Mouse (Mus musculus) retina, embryonic 14.5 days (tissue): ENCODE measurements around the gene Ncoa3.

Experiments
- DNase-seq: peaks from one replicate; pipeline ENCODE4 v3.0.0-alpha.2; 2015; ENCODE audit warnings: low spot score

Gene Ncoa3

GRCm38 (mm10) chr2:166105911-166106310 lies 113.5 kb downstream of the Ncoa3 start:
- DNase-seq = no peak

DNA sequence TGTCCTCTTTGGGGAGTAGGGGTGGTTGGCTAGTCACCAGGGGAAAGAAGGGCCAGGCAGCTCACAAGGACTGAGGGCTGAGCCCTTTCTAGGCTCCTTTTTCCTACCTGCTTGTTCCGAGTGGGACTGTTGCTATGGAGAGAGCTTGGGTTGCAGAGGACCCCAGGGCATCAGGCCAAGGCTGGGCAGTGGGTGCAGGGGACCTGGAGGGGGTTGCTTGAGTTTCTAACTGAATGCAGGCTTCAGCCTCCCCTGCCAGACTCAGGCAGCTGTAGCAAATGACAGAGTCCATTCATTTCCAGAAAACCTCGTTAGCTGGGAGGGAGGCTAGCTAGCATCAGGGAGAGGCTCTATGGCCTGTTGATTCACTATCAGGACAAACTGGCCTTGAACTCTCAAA lies 114.2 kb downstream of the Ncoa3 start:
- no peak for DNase-seq

- DNase-seq = no peak
Measured at GRCm38 (mm10) chr2:166107911-166108310, 115.5 kb downstream of the Ncoa3 start.

DNA sequence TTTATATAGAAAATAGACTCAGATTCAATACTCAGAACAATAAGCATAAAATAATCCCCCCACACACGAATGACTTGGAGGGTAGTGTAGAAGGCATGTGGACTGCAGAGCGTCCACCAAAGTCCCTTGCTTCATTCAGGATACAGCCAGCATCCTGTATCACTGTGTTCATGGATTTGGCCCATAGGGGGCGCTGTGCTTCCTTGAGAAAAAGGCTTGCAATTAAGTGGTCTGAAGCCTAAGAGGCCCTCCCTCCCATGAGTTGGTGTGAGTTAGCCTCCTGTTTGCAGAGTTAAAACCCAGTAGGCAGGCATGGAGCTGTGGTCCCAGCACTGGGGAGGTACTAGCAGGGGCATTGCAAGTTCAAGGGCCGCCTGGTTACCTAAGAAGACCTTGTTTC lies 115.9 kb downstream of the Ncoa3 start:
- peak; percentile 96 for DNase-seq

DNA sequence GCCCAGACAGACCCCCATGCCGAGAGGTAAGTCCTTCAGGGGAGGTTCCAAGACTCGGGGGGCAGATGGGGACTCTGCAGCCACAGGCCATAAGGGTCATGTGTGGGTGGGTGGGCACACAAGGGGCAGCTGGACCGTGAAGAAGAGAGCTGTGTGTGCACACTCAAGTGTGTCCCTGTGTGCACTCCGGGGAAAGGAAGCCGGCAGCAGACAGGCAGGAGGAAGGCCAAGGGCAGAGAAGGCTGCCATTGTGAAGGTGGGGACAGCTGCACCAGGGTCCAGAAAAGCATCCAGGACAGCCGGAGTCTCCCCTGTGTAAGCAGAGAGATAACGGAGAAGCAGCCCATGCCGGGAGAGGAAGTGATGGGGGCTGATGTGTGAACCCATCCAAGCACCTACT lies 118.3 kb downstream of the Ncoa3 start:
- DNase-seq = no peak

DNA sequence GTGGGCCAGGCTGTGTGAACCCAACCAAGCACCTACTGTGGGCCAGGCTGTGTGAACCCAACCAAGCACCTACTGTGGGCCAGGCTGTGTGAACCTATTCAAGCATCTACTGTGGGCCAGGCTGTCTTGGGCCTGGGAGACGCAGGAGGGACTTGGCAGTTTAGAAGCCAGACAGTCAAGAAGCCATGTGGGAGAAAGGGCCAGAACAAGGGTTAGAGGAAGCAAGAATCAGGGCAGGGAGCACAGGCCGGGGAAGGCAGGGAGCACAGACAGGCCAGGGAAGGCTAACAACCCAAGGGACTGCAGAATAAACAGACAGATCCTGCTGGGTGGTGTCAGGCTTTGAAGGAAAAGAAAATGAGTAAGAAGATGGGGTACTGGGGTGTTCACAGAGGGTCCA lies 118.8 kb downstream of the Ncoa3 start:
- no peak for DNase-seq

DNA sequence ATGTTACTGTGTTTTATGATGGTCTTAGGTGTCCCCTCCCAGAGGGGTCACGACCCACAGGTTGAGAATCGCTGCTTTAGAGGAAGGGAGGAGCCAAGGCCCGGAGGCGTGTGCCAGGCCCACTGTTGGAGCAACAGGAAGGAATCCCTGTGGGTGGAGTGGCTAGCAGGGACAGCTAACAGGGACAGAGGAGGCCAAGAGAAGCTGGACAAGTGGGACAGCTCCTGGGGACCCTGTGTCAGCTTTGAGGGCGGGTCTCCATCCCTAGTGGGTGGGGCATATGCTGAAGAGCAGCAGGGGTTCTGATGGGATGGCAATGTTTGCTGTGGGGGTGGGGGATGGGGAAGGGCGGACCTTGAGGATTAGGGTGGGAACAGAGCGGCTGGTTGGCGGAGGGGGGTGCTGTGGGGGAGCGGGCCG lies 119.4 kb downstream of the Ncoa3 start:
- DNase-seq = no peak

DNA sequence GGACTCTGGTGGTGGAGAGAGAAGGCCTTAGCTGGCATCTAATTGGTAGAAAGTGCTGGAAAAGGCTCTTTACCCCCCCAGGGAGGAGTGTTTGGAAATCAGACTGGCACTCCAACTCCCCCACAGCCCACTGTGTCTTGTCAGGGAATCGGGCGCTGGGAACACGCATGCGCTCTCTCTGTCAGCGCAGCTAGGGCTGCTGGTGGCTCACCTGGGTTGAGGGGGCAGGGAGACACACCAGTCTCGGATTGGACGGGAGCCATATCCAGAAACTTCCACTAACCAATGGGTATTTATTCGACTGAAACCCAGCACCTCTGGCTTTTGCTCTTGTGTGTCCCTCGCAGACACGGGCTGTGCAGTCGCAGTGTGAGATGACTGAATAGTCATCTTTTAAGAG lies 120.5 kb downstream of the Ncoa3 start:
- no peak for DNase-seq

- DNase-seq = no peak
Measured at GRCm38 (mm10) chr2:166115571-166116277, 123.3 kb downstream of the Ncoa3 start.

GRCm38 (mm10) chr2:166116278-166116608 lies 123.8 kb downstream of the Ncoa3 start:
- DNase-seq = no peak

- no peak for DNase-seq
Measured at GRCm38 (mm10) chr2:166116704-166117103, 124.3 kb downstream of the Ncoa3 start.

DNA sequence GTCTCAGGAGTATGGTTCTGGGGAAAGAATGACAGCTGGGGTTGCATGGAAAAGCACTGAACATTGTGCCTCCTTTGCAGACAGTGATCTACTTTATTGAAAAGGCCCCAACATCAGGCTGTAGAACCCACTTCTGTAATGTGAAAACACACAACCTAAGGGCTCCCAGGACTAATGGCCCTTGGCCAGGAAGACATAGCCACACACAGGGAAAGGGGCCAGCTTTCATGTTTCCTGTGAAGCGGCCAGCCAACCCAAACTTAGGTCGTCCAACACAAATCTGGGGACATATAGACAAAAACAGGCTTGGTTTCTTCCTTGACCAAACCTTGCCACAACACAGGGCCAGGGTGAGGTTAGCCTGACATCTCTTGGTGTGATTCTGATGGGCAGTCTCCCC lies 127.6 kb downstream of the Ncoa3 start:
- DNase-seq = no peak

DNA sequence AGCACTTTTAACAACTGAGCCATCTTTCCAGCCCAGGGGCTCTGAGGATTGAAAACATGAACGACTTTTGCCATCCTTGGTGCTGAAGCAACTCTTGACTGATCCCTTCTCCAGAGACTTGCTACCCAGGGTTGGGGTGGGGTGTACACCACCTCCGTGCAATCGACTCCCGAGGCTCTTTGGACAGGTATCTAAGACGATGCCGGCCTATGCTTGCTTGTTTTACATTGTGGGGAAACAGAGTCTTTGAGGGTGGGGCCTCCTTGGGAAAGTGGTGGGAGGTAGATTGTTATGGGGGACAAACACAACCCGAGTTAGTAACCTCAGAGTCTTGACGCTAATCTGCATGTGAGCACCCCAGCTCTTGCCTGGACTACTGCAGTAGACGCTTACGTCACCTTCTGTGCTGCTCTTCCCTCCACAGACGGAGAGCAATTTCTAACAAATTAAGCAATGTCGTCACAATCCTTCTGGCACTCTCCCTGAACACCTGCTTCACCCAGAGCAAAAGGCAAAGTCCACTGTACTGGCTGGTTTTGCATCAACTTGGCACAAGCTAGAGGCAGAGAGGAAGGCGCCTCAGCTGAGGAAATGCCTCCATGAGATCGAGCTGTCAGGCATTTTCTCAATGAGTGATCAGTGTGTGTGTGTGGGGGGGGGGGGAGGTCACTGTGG lies 129.4 kb downstream of the Ncoa3 start:
- DNase-seq = no peak

- DNase-seq = no peak
Measured at GRCm38 (mm10) chr2:166122781-166123180, 130.3 kb downstream of the Ncoa3 start.
